Mouse (Mus musculus) erythroid progenitor cell, adult 5-6 weeks (primary cell): ENCODE data around the gene Lrrc8b. TPM values are rescaled to one million over a fixed set of nuclear protein-coding genes. Genes with fewer than 3 reads are reported as not detected.

Source experiments
- ATAC-seq: replicated peaks from 2 replicates; pipeline ENCODE4 v1.8.0; 2016; ENCODE audit warnings: moderate number of reproducible peaks, mild to moderate bottlenecking, moderate TSS enrichment, inconsistent platforms; ENCODE audit not compliant: poor library complexity, low FRiP score, severe bottlenecking
- total RNA-seq, 2 experiments: library from RNA; stranded (forward) in 1 of 2; stranded (reverse) in 1 of 2; fragments of 150-400 nt in 1 of 2; fragments of 186-747, 209-891 nt in 1 of 2; gene quantifications; 2 replicates each; pipeline versions ENCODE4 v1.2.3 to v1.2.4; 2015 to 2017; ENCODE audit warnings: low replicate concordance in 2 of 2

Lrrc8b gene
- total RNA-seq, 2 experiments from 2014 or later: 5.0 to 6.7 TPM

GRCm38 (mm10) chr5:105508813-105509212 is 93.2 kb downstream of the Lrrc8b start:
- ATAC-seq: no peak

DNA sequence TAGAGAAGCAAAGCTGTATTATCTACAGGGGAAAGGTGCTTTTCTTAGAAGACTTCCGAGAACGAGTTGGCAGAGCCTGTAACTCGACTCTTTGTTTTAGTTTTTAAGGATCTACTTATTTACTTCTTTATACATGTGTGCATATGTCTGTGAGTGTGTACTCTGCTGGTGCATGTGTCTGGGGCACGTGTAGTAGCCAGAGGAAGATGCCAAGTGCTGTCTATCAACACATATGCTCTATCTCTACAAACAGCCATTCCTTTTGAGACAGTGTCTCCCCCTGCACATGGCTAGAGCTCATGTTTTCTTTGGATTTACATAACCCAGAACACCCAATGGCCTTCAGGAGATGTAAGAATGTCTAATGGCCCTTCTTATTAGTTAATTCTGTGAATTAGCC is 96.7 kb downstream of the Lrrc8b start:
- ATAC-seq: no peak

GRCm38 (mm10) chr5:105515532-105515931 is 100.0 kb downstream of the Lrrc8b start:
- no peak for ATAC-seq

DNA sequence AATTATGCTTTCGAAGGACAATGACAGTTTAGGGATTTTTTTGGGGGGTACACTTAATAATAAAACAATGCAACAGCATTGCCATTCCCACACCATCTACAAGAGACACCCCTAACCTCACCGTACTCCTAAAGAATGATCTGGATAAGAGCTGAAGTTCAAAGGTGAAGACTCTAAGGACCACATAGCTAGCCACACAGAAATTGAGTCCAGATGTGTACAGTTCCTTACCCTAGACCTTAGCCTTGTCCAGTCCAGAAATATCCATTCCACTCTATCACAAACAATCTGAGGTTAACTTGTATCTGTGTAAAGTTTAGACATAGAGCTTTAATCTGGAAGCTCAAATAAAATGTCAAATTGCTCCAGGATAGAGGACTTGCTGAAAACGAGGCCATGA is 100.7 kb downstream of the Lrrc8b start:
- no peak for ATAC-seq

DNA sequence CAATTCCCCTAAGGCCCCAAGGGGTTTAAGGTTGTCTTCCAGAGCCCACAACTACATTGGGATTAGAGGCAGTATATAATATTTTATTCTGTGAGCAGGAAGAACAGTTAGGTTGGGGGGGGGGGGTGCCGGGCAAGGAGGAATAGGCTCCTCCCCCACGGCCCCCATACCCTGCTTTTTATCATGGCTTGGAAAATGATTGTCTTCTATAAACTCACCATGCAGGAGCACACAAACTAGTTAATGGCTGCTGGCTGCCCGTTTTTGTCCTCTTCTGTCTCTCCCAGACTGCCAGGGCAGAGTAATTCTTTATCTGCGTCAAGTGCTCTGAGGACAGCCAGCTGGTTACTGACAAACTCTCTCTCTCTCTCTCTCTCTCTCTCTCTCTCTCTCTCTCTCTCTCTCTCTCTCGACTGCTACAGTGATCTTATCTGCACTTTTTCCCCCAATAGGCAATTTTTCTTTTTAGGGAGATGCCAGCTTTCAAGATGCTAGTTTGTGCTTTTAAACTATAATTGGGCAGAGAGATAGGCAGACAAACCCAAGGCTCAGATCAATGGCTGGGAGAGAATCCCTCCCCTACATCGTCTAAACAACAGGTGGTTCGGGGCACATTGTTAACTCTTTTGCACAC is 102.5 kb downstream of the Lrrc8b start:
- ATAC-seq: 0 out of 2 replicates have a peak, but pooled peaks have one; percentile 9

GRCm38 (mm10) chr5:105518626-105519095 is 103.1 kb downstream of the Lrrc8b start:
- ATAC-seq: peak; percentile 33

DNA sequence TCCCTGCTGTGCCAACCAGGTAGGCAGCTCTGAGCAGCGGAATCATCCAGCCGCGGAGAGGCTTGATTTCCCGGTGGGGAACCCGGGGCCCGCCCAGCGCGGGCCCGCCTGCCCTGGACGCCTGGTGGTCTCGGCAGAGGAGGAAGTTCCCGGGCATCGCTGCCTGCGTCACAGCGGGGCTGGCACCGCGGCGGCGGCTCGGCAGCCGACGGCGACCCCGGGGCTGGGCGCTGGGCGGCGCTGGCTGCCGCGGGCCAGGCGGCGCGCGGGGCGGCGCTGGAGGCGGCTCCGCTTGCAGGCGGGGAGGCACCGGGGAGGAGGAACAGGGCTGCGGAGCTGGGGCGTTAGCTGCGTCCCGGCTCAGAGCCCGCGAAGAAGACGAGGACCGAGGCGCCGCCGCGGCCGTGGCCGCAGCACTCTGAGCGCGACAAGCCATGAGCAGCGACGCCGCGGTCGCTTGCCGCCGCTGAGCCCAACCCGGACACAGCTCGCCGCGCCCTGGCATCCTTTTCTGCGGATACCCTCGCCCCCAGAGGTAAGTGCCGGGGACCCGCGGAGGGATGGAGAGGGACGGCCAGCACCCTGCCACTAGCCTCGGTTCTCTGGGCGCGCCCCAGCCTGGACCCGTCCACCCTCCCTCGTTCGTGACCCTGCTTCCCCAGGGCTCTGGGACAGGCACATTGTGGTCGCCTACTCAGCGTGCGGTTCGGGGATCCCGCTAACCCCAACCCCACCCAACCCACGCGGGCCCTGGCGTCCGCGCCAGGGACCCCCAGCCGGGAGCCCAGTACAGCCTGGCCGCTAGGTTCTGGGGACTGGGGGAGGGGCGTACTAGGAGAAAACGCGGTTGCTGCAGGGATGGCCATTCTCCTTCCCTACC is 103.8 kb downstream of the Lrrc8b start, which contains the start of gene Lrrc8c:
Lrrc8c (plus strand) TSS at position 293 of the 880 bp plus-strand sequence.
- peak; percentile 81 for ATAC-seq

GRCm38 (mm10) chr5:105519976-105520300 is 104.4 kb downstream of the Lrrc8b start:
- ATAC-seq: no peak

DNA sequence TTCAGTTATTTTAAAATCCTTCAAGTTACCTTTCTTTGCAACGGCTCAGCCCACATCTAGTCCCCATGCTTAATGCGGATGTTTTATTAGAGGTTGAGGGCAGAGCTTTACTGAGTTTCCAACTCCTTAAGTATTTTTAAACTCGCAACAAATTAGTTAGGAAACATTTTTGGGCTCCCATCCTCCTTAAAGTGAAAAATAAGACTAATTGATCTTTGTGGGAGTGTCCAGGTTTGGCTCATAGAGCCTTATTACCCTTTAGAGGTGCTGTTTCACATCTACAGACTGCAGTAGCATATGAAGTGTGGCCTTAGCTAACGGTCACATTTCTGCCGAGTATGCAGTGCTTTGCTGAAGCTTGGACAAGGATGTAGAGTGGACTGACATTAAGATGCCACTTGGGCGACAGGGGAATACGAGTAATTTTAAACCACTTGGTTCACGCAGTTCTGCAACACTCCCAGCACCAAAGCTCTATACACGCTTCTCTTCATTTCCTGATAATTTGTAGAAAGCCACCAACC is 104.9 kb downstream of the Lrrc8b start:
- ATAC-seq: no peak

DNA sequence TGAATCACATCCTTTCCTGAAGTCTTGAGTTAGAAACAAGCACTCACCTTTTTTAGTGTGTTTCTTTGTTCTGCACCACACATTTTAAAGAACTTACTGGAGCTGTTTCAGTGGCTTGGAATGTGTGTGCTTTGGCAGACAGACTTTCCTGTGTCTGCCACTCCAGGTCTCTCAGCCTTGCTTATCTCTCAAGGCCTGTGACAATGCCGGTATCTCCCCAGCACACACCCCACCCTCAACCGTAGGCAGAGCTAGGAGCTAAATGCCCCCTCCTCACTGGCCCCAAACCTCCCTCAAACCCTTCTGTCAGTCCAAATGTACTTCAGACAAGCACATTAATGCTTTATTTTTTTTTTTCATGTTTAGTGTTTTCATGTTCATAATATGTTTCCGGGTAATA is 107.9 kb downstream of the Lrrc8b start:
- 0 out of 2 replicates have a peak, but pooled peaks have one; percentile 20 for ATAC-seq

GRCm38 (mm10) chr5:105525004-105525403 is 109.4 kb downstream of the Lrrc8b start:
- no peak for ATAC-seq

DNA sequence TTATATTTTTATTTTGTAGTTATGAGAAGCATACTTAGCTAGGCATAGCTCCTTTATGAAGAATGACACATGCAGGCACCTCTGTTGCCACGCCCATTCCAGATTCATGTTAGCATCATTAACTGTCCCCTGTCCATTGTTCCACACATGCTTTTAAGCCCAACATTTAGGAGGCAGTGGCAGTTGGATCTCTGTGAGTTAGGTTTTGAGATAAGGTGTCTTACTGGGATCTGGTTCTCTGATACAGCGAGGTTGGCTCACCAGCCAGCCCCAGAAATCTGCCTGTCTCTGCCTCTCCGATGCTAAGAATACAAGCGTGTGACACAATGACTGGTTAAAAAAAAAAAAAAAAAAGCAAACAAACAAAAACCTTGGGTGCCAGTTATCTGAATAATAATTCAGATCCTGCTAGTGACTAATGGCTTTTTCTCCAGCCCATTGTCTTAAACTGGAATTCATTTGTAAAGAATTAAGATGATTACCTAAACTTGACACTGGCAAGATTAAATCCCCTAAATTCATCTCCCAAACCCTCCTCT is 110.6 kb downstream of the Lrrc8b start:
- no peak for ATAC-seq

GRCm38 (mm10) chr5:105526766-105527165 is 111.2 kb downstream of the Lrrc8b start:
- no peak for ATAC-seq

DNA sequence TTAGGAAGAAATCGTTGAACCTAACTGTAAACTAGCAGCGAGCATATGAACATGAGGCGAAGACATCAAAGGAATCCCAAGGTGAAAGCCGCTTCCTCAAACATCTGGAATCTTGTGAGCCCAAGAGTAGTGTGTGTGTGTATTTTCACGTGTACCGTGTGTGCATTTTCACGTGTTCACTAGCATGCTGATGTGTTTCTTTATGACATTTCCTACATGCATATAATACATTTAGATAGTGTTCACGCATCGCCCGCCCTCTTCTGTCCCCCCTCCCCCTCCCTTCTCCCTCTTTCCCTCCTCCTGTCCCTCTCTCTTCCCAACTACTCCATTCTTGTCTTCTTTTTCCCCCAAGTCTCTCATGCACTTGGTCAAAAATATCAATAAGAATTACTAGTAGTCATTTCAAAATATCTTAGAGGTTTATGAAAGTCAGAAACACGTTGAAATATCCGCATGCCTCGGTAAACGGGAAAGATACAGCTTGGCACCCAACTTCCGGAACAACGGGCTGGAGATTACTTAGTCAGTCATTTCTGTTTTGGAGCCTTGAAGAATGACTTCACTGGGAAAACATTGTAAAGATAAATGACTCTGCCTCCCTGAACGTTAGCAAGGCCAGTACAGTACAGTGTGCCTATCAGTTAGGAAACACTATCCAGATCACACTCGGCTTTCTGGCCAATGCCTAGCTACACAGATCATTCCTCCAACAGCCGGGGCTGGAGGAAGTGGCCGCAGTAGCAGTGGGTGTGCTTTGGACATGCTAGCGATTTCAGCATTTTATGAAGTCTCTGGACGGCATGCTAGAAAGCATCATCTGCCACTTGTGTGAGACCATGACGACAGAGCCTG is 112.1 kb downstream of the Lrrc8b start:
- ATAC-seq: peak; percentile 57

- ATAC-seq: no peak
Observed at GRCm38 (mm10) chr5:105530576-105530975, 115.0 kb downstream of the Lrrc8b start.

DNA sequence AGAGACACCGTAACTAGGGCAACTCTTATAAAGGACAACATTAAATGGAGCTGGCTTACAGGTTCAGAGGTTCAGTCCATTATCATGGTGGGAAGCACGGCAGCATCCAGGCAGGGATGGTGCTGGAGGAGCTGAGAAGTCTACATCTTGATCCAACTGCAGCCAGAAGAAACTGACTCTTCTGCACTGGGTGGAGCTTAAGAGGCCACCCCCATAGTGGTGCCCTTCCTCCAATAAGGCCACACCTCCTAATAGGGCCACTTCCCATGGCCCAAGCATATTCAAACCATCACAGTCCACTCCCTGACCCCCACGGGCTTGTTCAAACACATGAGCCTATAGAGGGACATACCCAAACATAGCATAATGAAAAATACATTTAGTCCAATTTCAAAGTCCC is 119.6 kb downstream of the Lrrc8b start:
- no peak for ATAC-seq

DNA sequence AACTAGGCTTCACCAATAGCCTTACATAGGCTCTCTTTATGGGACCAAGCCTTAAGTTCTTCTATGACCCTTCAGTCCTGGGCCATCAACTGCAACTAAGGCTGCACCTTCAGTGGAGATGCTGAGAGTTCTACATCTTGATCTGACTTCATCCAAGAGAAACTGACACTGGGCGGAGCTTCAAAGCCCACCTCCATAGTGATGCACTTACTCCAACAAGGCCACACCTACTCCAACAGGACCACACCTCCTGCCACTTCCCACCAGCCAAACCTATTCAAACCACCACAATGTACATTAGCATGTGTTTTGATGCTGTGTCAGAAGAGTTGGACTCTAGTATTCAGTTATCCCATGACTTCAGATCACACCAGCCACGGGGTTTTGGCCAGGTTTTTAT is 120.6 kb downstream of the Lrrc8b start:
- ATAC-seq: no peak

GRCm38 (mm10) chr5:105537101-105537723 is 121.6 kb downstream of the Lrrc8b start:
- no peak for ATAC-seq
